Mouse (Mus musculus) heart, embryonic 14.5 days (tissue): ENCODE results near the gene Ttc4. TPM values are rescaled to one million over a fixed set of nuclear protein-coding genes. Genes with fewer than 3 reads are reported as not detected.

Experiments
- ATAC-seq: fragments of 200-750 bp; cut with Nextera tagmentation; 2 replicates; pipeline ENCODE4 v1.8.0; 2017; ENCODE audit warnings: low read depth, moderate TSS enrichment; ENCODE audit not compliant: insufficient number of reproducible peaks, insufficient read depth, low FRiP score
- H3K27ac ChIP-seq, 2 experiments: fragments of 200-500 bp in 1 of 2; fragments of 300-500 bp in 1 of 2; sonication (generic) in 1 of 2; replicated peaks in 1 of 2; 2 replicates each; pipeline ENCODE4 v1.5.1; 2012 to 2014; ENCODE audit warnings: low read depth in 2 of 2, low read length in 2 of 2, control low read depth in 1 of 2, mild to moderate bottlenecking in 1 of 2, mixed read lengths in 1 of 2; ENCODE audit not compliant: control insufficient read depth in 1 of 2, insufficient read depth in 1 of 2
- H3K27me3 ChIP-seq: fragments of 300-500 bp; sonication (generic); 2 replicates; pipeline ENCODE4 v1.6.1; 2014; ENCODE audit warnings: mild to moderate bottlenecking, low read length, control low read depth; ENCODE audit not compliant: control insufficient read depth, insufficient read depth
- H3K36me3 ChIP-seq: fragments of 300-500 bp; sonication (generic); 2 replicates; pipeline ENCODE4 v1.6.1; 2014; ENCODE audit warnings: mild to moderate bottlenecking, control low read depth, low read length, mixed read lengths; ENCODE audit not compliant: control insufficient read depth, insufficient read depth
- H3K4me1 ChIP-seq, 2 experiments: fragments of 200-500 bp in 1 of 2; fragments of 300-500 bp in 1 of 2; sonication (generic) in 1 of 2; 2 replicates each; pipeline ENCODE4 v1.6.1; 2012 to 2014; ENCODE audit warnings: low read length in 2 of 2, control low read depth in 1 of 2, mixed read lengths in 1 of 2; ENCODE audit not compliant: control insufficient read depth in 2 of 2, insufficient read depth in 2 of 2
- H3K4me2 ChIP-seq: fragments of 300-500 bp; sonication (generic); 2 replicates; pipeline ENCODE4 v1.6.1; 2014; ENCODE audit warnings: mild to moderate bottlenecking, low read length
- H3K4me3 ChIP-seq, 2 experiments: fragments of 200-500 bp in 1 of 2; fragments of 300-500 bp in 1 of 2; sonication (generic) in 1 of 2; 2 replicates each; pipeline ENCODE4 v1.5.1; 2012 to 2014; ENCODE audit warnings: low read length in 2 of 2, mild to moderate bottlenecking in 2 of 2, control low read depth in 1 of 2, low read depth in 1 of 2, moderate library complexity in 1 of 2; ENCODE audit not compliant: control insufficient read depth in 1 of 2, insufficient read depth in 1 of 2
- H3K9ac ChIP-seq: fragments of 300-500 bp; sonication (generic); 2 replicates; pipeline ENCODE4 v1.6.1; 2014; ENCODE audit warnings: mild to moderate bottlenecking, low read length
- H3K9me3 ChIP-seq: fragments of 300-500 bp; sonication (generic); 2 replicates; pipeline ENCODE4 v1.6.1; 2016; ENCODE audit warnings: low read length, control low read depth; ENCODE audit not compliant: control insufficient read depth
- WGBS: fragments of 180-500 bp; shearing (Covaris S2); extraction: QIAGEN DNeasy Blood & Tissue Kit; methylation state at CpG from one replicate; pipeline ENCODE4 v1.1.7; 2014; 5-methylcytosine and 5-hydroxymethylcytosine counted together
- polyA plus RNA-seq: library from polyadenylated mRNA; unstranded; fragments of >200 nt; fragmentation: Nextera tagmentation; extraction: Ambion mirVana; gene quantifications from 2 replicates; pipeline ENCODE4 v1.2.1, GENCODE M21; 2014

The Ttc4 gene
- polyA plus RNA-seq, 1 experiment from 2014 or later = 52.0 TPM

- Histone ChIP-seq H3K4me1 (peaks cover 2 to 6% of the 10 kb centered on the region in 2 experiments; a peak in 3 of 4 replicates), H3K4me3 (no peak overlapping the region), H3K9ac (no peak overlapping the region), H3K9me3 (no peaks in the 10 kb centered on the region), H3K36me3 (peaks cover 57% of the 10 kb centered on the region), H3K27ac (no peak overlapping the region), H3K27me3 (no peaks in the 10 kb centered on the region), H3K4me2 (no peak overlapping the region)
- ATAC-seq = no peak
- 92% methylated on average over 5 of the region's 5 CpGs for WGBS
Measured at GRCm38 (mm10) chr4:106676749-106677148, 2.0 kb downstream of the Ttc4 start.

DNA sequence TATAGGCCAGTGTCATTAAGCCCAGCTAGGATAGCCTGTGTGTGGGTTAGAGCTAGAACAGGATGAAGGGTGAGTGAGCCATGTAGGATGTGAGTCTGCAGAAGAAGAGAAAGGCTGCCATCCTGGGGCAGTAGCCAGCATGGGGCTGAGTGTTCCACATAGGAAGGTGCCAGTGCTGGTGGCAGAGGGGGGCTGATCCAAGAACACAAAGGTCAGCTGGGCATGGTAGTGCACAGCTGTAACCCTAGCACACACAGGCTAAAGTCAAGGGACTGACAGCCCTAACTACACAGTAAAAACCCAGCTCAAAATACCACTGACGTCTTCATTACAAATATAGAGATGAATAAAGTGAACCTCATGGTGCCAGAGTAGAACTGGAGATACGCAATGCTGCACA is 12.2 kb downstream of the Ttc4 start:
- Histone ChIP-seq H3K36me3 (peaks cover 100% of the 10 kb centered on the region), H3K9ac (no peak overlapping the region), H3K4me1 (no peaks in the 10 kb centered on the region), H3K4me3 (no peak overlapping the region), H3K27me3 (no peaks in the 10 kb centered on the region), H3K27ac (no peak overlapping the region), H3K9me3 (no peaks in the 10 kb centered on the region), H3K4me2 (no peak overlapping the region)
- WGBS = 95% methylated on average over 2 of the region's 2 CpGs
- no peak for ATAC-seq

DNA sequence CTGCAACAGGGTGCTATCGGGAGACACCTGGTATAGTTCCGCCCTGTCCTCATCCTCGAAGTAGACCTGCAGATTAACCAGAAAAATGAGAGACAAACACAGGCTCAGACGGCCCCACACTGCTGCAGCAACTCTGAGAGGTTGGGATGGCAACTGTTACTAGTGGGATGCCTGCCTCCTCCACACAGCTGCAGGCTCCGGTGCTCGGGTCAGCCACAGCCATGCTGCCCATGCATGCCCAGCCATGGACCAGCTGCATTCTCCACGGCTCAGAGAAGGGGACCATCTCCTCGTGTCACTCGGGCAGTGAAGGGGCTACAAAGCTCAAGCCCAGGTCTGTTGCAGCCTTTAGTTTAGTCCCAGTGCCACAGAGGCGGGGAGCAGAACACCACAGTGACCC is 13.1 kb downstream of the Ttc4 start:
- no peaks in the 10 kb centered on the region for H3K4me1 ChIP-seq
- no peaks in the 10 kb centered on the region for H3K27me3 ChIP-seq
- no peak overlapping the region for H3K4me3 ChIP-seq
- no peak overlapping the region for H3K4me2 ChIP-seq
- no peak overlapping the region for H3K9ac ChIP-seq
- 91% methylated on average over 10 of the region's 10 CpGs for WGBS
- no peaks in the 10 kb centered on the region for H3K9me3 ChIP-seq
- H3K36me3 ChIP-seq = peaks cover 100% of the 10 kb centered on the region
- 0 out of 2 replicates have a peak, but pooled peaks have one; percentile 14 for ATAC-seq
- H3K27ac ChIP-seq = no peak overlapping the region

- Histone ChIP-seq H3K27ac (no peak overlapping the region), H3K9ac (no peak overlapping the region), H3K36me3 (peaks cover 100% of the 10 kb centered on the region), H3K4me1 (no peaks in the 10 kb centered on the region), H3K27me3 (no peaks in the 10 kb centered on the region), H3K4me3 (no peak overlapping the region), H3K4me2 (no peak overlapping the region), H3K9me3 (no peaks in the 10 kb centered on the region)
- WGBS = 98% methylated on average over 2 of the region's 2 CpGs
- ATAC-seq = no peak
Measured at GRCm38 (mm10) chr4:106665269-106665668, 13.5 kb downstream of the Ttc4 start.

GRCm38 (mm10) chr4:106664697-106665096 is 14.0 kb downstream of the Ttc4 start:
- no peak for ATAC-seq
- peaks cover 100% of the 10 kb centered on the region for H3K36me3 ChIP-seq
- no peaks in the 10 kb centered on the region for H3K27me3 ChIP-seq
- no peak overlapping the region for H3K27ac ChIP-seq
- no peak overlapping the region for H3K9ac ChIP-seq
- WGBS = 88% methylated on average over 6 of the region's 6 CpGs
- no peak overlapping the region for H3K4me3 ChIP-seq
- no peaks in the 10 kb centered on the region for H3K9me3 ChIP-seq
- no peak overlapping the region for H3K4me2 ChIP-seq
- H3K4me1 ChIP-seq = no peaks in the 10 kb centered on the region

- Histone ChIP-seq H3K4me1 (no peaks in the 10 kb centered on the region), H3K4me3 (no peak overlapping the region), H3K9me3 (no peaks in the 10 kb centered on the region), H3K27ac (no peak overlapping the region), H3K9ac (no peak overlapping the region), H3K4me2 (no peak overlapping the region), H3K36me3 (peaks cover 100% of the 10 kb centered on the region), H3K27me3 (no peaks in the 10 kb centered on the region)
- no peak for ATAC-seq
- WGBS = 79% methylated on average over 5 of the region's 5 CpGs
Measured at GRCm38 (mm10) chr4:106663956-106664470, 14.7 kb downstream of the Ttc4 start.

DNA sequence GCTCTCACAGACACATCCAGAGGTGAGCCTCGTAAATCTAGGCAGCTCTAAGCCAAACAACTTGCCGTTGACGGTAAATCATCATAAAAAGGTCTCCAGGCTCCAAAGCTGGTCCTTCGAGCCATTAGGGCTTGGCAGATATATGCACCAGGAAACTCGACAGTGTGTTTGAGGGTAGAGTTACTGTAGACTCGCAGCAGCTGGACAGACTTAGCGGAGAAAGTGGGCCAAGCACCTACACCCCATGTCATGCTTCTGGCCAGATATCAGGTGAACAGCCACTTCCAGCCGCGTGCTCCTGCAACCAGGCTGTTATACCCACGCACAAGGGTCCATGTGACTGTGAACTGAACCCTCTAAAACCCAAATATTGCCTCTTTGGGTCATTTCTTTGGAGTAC is 23.1 kb downstream of the Ttc4 start:
- no peak overlapping the region for H3K9ac ChIP-seq
- H3K4me2 ChIP-seq = no peak overlapping the region
- H3K36me3 ChIP-seq = peaks cover 70% of the 10 kb centered on the region
- H3K4me3 ChIP-seq = no peak overlapping the region
- H3K27ac ChIP-seq = no peak overlapping the region
- H3K27me3 ChIP-seq = no peaks in the 10 kb centered on the region
- 87% methylated on average over 10 of the region's 10 CpGs for WGBS
- H3K9me3 ChIP-seq = no peaks in the 10 kb centered on the region
- H3K4me1 ChIP-seq = peaks cover 5 to 7% of the 10 kb centered on the region in 2 experiments
- ATAC-seq = no peak

DNA sequence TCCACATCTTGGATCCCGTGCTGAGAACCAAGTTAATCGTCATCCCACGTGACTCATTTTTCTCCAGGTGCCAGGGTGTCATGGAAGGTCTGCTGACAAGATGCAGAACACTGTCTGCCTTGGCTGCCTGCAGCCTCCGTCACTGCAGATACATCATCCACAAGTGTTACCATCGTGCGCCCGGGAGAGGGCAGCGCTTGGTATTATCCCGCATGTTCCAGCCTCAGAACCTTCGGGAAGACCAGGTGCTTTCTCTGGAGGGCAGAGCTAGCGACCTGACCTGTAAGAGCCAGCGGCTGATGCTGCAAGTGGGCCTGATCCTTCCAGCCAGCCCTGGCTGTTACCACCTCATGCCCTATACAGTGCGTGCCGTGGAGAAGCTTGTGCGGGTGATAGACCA is 25.7 kb downstream of the Ttc4 start:
- WGBS = 84% methylated on average over 15 of the region's 15 CpGs
- no peak overlapping the region for H3K4me3 ChIP-seq

More for the DNA sequence above, 25.7 kb downstream of the Ttc4 start:
- Histone ChIP-seq H3K27me3 (peaks cover 7% of the 10 kb centered on the region; the same call in 1 of the 2 replicates), H3K36me3 (peaks cover 44% of the 10 kb centered on the region), H3K9me3 (no peaks in the 10 kb centered on the region), H3K27ac (no peak overlapping the region), H3K4me1 (peaks cover 5 to 7% of the 10 kb centered on the region in 2 experiments), H3K9ac (no peak overlapping the region), H3K4me2 (no peak overlapping the region)
- no peak for ATAC-seq
